Mouse (Mus musculus): ENCODE measurements at regions not wholly inside any gene's neighbourhood (a gene's known extent, or its start where the extent isn't known, plus 50 kb on each side); places are given as distances from the start of the nearest gene placed in this dataset.

- TF ChIP-seq CTCF (IDR thresholded peaks at IDR 0.05; ENCODE audit: borderline replicate concordance, insufficient read depth, low read depth, low read length), result no peak
- TF ChIP-seq POLR2A (IDR thresholded peaks at IDR 0.05; ENCODE audit: borderline replicate concordance, insufficient read depth, low read length), result no peak
Measured at GRCm38 (mm10) chr2:137721767-137722424, 534.5 kb upstream of the Btbd3 start.

All from cerebellum, adult 2 months (tissue).